Mouse (Mus musculus) embryo, embryonic 11.5 days (tissue): ENCODE results near the gene Tbca.

Experiments
- DNase-seq: peaks from one replicate; pipeline ENCODE4 v3.0.0-alpha.2; 2012; ENCODE audit warnings: low read depth, low spot score

Gene Tbca

DNA sequence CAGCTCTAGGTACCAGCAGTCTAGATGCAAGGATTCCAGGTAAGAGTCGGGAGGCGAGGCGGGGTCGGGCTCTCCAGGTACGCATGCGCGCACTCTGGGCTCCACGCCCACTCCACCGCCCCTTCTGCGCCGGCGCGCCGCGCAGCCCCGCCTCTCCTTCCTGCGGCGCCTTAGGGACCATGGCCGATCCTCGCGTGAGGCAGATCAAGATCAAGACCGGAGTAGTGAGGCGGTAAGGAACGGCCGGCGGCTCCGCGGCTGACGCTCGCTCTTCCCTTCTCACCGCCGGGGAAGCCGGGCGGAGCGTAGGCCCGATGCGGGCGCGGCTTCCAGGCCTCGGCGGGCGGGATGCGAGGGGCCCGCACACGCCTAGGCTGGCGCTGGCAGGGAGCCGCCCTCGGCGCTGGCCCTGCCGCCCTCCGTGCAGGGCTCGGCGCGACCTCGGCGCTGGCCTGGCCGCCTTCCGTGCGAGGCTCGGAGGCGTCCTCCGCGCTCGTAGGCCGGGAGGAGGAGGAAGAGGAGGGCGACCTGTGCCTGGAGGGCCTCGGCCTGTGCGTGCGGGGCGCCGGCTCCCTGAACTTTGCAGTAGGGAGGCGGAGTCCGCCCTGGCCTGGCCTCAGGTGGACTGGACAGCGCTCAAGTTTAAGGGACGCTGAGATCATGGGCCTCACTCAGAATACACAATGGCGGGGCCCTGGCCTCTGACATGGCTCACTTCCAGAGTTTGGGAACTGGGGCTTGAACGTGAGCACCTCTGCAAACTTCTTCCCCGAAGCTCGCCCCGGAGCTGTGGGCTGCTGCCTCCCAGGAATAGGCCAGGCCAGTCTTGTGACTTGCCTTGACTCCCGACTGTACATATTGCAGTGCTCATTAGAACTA is at the start of gene Tbca:
Gene Tbca, plus strand, starts transcription at position 140 of the 879 bp plus-strand sequence.
- peak; percentile 86 for DNase-seq

DNA sequence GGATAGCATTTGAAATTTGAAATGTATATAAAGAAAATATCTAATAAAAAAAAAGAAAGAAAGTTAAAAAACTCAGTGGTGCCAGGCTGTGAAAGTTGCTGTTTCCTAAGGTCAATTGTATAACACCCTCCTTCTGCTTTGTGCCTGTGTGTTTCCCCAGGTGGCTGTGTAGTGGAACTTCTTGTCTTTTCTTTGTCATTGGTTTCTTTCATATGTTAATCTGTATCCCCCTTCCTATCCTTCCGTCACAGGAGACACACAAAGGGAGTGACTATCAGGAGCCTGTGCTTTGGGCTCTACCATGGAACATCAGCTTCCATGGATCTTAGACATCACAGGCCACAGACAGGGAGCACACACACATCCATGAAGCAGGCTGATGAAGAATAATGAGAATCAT is 43.5 kb upstream of the Tbca start:
- DNase-seq: no peak

DNA sequence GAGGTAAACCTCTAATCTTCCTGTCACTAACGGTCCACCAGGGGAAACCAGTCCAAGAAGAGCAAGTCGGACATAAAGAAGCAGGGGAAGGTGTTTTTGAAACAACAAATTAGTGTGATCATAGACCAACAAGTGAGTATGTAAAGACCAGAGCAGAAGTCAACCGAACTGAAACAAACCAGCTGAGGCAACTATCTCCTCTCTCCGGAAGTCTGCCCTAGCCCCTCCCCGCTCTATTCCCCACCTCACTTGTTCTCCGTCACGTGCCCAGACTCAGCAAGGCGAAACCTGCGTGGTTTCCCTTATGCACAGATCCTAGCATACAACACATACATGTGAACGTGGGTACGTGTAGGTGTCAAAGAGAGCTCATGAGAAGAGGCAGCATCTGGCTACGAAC is 22.9 kb upstream of the Tbca start:
- no peak for DNase-seq

DNA sequence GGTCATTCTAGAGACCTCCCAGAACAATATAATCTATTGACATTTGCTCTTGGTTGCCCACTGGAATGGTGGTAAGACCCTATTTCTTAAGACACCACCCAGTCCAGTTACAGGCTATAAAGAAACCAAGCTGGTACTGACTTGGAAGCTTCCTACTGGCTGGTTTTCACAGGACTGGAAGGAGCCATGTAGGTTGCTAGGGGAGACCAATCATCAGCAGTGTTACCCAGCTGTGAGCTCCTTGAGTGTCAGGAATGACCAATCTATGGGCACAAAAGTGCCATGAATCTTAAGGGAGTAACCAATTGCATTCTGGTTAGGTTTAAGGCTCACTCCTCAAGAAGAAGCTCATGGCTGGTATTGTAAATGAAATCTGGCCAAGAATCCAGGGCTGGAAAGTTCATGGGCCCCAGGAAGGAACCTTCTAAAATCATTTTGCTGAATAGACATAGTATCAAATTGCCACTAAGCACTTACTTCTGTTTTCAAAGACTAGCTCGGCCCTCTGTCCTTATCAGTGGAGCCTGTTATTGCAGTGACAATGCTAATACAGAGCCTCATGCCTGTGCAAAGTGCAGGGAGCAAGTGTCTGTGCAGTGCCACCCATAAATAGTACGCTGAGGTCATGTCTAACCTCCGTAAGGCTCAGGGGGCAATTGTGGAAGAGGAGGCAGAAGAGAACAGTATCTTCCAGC is 20.1 kb upstream of the Tbca start:
- no peak for DNase-seq

DNA sequence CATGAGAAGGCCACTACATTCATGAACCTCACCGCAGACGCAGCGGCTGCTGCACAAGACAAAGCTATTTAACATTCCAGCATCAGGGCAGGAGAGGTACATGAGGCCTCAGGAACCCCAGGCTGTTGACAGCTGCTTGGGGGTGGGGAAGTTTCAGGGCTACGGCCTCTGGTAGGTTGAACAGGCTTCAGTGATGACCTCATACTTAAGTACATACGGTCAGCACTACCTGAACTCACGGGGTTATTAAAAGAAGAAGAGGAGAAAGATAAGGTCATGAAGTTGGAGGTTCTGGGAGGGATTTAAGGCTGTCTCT is 19.6 kb upstream of the Tbca start:
- no peak for DNase-seq

DNA sequence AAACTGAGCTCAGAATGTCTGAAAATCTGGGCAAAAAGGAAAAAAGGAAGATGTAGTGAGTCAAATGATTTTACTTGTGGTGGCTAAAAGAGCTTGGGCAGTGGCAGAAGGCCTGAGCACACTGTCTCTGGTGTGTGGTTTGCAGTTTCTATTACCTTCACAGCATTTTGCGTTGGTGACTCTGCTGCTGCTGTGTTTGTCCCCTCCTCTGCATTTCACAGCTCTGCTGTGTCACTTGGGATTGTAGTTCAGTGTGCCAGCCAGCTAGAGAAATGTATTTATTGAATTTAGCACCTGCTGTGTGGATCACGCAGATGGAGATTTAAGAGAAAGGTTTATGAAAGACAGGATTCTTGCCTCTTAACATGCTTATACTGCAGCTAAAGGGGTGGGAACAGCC is 1.8 kb upstream of the Tbca start:
- no peak for DNase-seq

DNA sequence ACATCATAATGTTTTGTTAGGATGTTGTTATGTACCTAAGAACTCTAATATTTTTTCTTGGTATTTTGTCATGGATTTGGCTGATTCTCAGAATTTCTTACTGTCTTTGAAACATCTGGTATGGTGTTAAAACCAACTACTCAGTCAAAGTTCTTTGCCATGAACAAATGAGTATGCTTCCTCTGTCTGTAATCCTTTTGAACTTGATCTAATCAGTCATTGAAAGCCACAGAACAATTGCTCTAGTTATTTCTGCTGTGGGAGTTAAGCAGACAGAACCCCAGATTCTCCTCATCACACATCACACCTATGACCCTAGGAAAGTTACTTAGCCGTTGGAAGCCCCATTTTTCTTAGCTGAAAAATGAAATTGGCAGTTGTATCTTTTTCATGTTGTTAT is 6.0 kb downstream of the Tbca start:
- DNase-seq: no peak

DNA sequence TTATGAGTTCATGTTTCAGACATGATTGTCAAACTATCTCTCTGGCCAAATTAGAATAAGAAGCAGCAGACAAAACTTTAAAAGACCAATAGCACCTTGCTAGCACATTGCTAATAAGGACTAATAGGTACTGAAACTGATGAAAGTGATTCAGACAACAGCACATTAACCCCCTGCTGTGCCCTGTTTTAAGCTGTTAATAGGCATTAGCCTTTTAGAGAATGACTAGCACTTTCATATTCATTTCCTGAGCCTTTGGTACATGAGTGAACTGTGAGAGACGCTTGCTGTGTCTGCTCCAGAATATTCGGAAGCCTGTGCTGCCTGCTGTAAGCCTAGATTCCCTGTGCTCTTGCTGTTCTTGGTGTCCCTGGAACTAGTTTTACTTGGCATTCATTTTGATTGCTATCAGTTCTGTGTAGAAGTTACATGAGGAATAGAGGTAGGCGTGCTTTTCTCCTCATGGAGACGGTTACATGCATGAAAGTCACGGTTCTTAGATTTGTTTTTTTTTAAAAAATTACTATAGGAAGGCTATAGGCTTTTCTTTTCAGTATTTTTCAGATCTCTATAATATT is 14.9 kb downstream of the Tbca start:
- no peak for DNase-seq

DNA sequence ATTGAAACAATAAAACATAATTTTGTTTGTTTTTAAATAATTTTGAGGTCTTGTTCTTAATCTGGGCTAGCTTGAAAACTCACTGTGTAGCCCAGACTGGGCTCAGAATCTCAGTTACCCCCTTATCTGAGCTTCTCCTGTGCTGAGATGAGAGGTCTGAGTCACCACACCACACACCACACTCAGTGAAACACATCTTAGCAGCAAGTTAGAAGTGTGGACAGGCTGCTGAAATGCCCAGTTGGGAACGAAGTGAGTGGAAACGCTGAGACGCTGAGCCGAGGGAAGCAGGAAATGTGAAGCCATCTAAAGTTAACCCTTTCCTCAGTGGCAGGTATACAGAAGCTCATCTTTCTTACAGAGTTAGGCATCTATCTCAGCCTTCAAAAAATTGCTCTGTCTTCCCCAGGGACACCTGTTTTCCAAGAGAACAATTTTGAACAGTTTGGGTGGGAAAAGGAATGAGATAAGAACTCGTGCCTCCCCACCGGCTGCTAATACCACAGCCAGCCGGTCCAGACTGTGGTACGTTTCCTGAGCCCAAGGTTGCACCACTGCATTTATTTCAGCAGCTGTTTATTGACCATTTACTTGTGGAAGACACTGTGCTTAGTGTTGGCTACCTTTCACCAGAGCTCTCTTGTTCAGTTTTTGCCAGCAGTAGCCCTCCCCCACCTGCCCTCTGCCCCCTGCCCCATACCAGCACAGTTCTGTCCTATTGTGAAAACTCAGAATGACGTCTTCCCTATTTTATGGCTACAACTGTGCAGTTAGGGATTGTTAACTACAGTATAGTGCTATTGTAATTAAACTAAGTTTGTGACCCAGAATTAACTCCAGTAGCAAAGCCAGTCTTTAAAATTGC is 17.8 kb downstream of the Tbca start:
- no peak for DNase-seq

DNA sequence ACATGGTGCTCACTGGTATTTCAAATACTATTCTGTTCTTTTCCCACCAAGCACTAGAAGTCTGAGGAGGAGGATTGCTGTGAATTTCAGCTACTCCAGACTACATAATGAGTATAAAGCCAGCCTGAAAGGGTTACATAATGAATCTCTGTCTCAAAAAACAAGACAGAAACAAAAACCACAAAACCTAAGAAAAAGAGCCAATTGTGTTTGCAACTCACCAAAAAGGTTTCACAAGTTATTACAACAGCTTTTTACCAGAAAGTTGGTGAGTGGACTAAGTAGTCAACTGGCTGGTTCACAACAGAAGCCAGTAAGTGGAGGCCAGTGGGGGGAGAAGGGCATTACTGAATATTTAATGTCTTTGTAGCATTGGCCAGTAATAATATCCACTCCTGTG is 19.9 kb downstream of the Tbca start:
- DNase-seq: no peak

DNA sequence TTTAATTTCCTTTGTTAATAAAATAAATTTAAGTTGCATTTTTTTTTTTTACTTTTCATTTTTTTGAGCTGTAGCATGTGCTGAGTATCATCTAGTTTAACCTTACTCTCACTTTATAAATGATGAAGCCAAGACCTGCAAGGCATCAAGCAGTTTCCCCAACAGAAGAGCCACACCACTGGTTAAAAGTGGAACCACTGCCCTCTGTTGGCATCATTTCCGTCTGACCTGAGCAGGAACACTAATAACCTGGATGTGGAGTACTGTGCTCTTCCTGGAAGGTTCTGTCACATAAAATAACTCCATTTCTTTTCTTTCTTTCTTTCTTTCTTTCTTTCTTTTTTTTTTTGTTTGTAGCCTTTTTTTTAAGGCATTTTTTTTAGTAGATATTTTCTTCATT is 21.0 kb downstream of the Tbca start:
- DNase-seq: no peak

DNA sequence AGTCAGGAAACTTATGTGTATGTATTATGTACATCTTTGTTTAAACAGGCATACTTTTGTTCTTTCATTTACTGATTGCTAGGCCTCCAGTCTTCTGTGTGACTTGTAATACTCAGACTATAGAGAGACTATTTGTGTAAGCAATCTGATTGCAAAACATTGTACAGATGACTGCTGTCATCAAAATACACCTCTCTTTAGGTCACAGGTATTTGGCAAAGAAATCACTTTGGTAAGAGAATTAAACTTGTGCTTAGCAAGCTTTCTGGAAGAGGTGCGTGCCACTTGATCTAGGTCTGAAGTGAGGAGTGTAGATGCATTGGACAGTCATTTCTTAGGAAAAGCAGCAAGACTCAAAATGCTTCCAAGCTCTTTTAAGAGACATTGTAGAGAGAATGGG is 22.7 kb downstream of the Tbca start:
- no peak for DNase-seq

DNA sequence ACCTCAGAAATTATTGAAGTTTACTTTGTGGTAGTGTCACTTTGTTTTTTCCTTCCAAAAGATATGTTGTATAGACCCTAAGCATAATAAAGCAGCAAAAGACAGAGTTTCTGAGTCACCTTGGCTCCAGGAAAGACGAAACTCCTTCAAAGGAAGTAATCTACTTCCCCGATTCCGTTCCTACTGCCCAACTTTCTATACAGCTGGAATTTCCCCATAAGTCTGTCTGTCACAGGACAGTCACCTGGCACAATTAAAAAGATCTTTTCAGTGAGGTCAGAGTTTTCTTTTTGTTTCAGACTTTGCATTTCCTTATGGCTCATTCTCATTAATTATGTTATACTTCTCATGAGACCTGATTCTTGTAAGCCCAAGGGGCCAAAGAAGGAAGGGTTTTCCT is 25.1 kb downstream of the Tbca start:
- DNase-seq: no peak

DNA sequence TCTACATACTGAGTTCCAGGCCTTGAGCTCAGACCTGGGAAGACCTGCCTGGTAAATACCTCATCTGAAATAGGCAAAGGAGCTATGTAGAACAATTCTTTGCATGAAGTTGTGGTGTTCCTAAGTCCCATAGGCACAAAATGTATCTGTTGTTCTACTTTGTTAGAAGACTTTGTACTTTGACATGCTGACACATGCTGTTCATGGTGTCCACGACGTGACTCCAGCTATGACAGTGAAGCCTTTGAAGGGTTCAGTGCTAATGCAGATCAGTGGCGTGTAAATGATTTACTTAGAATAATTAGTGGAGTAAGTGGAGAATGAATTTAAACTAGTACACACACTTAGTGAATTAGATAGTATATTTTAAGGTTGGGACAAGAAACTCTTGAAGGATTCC is 31.8 kb downstream of the Tbca start:
- no peak for DNase-seq

DNA sequence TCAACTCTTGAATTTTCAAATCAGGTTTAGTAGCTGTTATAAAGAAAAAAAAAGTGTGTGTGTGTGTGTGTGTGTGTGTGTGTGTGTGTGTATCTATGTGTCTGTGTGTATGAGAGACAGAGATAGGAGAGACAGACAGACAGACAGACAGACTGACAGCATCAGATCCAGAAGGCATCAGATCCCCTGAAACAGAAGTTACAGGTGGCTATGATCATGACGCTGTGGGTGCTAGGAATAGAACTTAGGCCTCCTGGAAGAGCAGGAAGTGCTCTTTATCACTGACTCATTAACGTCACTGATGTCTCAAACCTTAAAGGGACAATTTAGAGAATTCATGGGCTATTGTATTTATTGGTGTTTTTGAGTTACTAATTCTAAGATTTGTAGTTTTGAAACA is 32.2 kb downstream of the Tbca start:
- DNase-seq: no peak

DNA sequence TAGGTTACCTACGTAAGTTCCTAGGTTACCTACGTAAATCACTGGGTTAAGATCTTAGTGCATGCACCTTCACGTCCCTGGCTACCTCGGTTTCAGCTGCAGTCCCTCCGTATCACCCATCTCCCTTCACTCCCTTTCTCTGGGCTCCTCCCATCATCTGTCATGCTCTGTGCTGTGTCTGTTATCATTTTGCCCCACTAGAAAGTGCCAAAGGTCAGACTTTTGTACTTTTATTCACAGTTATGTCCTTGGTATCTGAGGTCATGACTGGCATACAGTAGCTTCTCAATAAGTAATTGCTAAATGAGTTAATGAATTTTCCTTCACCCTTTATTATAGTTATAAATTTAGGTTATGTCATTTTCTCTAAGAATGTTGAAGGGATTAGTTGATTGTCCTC is 37.7 kb downstream of the Tbca start:
- no peak for DNase-seq

DNA sequence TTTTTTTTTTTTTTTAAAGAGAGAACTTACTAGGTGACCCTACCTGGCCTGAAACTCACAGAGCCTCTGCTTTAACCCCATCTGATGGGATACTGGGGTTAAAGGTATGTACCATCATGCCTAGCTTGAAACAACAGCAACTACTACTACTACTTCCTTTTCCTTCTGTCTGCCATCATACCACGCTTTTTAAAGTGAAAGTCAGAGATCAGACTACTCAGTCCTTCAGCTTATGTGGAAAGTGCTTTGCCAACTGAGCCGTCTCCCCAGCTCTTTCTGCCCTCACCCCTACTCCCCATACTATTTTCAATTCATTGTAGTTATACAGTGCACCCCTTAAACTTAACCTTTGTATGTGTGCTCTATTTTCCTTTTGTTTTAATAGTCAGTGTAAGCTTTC is 38.3 kb downstream of the Tbca start:
- DNase-seq: no peak

DNA sequence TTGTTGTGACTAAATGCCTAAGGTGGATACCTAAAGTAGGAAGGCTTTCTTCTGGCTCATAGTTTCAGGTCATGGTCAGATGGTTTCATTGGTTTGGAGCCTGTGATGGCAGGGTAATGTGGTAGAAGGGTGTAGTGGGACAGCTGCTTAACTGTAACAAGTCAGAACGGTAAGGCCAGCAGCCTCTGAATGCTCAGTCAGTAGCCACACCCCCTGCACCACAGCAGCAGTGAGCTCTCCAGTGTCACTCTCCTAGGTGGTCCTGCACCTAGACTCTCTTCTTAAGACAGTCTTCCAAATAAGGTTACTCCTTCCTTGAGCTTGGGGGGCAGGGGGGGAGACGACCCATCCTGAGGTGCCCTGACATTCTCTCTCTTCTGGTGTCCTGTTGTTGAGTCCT is 39.1 kb downstream of the Tbca start:
- no peak for DNase-seq

DNA sequence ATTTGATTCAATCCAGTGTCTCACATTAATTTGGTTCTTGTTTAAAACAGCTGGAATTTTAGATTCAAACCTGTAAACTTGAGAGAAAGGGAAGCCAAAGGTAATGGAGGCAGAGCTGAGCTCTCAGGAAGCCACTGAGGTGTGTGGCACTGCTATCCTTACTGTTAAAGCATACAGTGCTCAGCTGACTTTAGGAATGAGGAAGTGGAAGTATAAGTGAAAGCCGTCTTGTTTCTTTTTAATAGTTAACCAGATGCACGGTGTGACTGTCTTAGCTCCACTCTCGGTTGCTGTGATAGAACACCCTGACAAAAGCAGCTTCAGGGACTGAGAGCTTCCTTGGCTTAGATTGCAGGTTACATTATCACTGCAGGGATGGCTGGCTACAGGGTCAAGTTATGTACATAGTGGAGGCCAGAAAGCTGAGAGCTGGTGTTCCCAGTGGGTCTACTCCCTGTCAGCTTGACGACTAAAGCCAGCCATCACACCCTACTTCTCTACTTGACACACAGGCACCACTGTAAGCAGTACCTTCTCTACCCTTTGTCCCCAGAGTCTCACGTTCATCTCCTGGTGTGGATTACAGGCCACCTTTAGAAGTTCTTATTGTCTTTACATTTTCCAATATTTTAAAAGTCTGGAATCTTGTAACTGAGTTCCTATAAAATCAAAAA is 49.5 kb downstream of the Tbca start:
- DNase-seq: no peak

DNA sequence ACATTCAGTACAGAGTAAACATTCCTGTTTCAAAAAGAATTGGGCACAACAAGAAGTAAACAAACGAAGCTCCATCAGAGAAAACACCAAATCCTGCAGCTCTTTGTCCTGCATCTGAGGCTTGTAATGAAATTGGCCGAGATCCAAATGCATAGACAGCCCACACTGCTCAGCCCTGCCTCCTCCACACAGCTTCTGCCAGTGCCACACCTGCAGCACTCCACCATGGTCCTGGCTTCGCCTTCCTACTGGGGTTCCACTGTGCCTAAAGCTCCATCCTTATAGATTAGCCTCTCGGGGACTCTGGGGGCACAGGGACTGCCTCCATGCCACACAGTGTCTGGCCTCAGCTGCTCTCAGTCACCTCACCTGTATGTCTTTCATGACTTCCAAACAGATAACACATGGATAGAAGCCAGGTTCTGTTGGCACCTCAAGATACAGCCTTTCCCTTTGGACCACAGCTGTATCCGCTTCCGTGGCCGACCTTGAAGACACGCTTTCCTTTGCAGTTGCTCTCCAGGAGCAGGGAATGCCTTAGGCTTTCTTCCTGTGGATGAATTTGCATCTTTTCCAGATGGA is 50.1 kb downstream of the Tbca start:
- DNase-seq: no peak

DNA sequence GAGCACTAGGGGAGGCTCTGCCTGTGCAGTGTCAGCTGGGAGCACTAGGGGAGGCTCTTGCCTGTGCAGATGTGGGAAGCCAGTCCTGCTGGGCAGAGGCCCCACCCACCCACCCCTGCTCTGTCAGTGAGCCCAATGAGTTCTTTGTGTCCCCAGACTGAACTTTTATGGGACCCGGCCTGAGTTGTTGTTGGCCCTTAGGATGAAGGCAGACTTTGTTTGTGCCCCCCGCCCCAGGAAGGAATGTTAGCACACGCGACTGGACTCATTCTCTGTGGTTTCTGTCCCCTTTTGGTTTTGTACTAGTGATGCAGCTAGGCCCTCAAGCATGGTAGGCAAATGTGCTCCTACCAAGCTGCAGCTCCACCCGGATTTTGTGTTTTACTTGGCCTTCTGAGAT is 54.5 kb downstream of the Tbca start:
- no peak for DNase-seq
